Mouse (Mus musculus) olfactory bulb, adult 2 months (tissue): ENCODE measurements around the gene Rrp7a.

Experiments used
- CTCF ChIP-seq: fragments of 200-500 bp; IDR thresholded peaks from 2 replicates; pipeline ENCODE4 v1.5.1; 2012; ENCODE audit warnings: low read depth, mild to moderate bottlenecking, low read length, moderate library complexity; ENCODE audit not compliant: insufficient read depth
- POLR2A ChIP-seq: fragments of 200-500 bp; IDR thresholded peaks from 2 replicates; pipeline ENCODE4 v1.6.1; 2012; ENCODE audit warnings: mild to moderate bottlenecking, low read depth, low read length, moderate library complexity; ENCODE audit not compliant: insufficient read depth

DNA sequence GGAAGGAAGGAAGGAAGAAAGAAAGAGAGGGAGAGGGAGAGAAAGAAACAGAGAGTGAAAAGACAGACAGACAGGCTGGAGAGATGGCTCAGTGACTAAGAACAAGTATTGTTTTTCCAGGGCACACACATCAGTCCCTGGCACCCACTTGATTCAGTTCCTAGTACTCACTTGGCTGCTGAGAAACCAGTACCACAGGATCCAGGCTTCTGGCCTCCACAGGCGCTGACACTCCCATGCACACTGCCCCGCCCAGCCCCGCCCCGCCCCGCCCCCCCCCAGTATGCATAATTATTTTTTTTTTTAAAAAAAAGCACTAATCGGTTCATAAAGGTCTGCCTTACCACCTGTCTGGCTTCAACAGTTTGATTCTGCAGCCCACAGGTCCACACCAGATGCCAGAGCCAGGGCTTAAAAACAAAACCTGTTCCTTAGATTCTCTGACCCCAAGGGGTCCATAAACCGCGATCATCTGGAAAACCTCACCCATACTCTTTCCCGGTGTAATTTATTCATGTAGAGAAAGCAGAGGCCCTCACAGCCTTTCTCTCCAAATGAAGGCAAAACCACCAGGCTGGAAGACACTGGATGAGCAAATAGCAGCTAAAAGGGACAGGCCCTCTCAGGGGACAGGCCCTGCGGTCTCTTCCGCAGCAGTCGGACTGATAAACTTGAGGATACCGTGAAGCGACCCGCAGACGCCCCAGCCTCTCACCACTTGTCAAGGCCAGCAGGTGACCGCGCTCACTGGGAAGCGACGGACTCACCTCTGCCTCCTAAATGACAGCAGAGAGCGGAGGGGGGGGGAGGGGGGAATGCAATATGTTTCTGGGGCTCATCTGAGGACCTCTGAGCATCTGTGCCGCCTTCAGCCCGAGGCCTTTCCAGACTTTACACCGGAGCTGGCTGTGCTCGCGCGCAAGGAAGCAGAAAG, 33.8 kb downstream of the Rrp7a start:
- TF ChIP-seq POLR2A (no peak), CTCF (no peak)
